Mouse (Mus musculus) bone marrow macrophage, adult 2 months (primary cell): Measurements from ENCODE around the gene Spock1.

Experiments used
- CTCF ChIP-seq: IDR thresholded peaks from 2 replicates; pipeline ENCODE4 v1.5.1; 2012; ENCODE audit warnings: low read depth, mild to moderate bottlenecking, low read length, moderate library complexity
- POLR2A ChIP-seq: IDR thresholded peaks from 2 replicates; pipeline ENCODE4 v1.6.1; 2012; ENCODE audit warnings: mild to moderate bottlenecking, low read depth, low read length, borderline replicate concordance

- TF ChIP-seq CTCF (no peak), POLR2A (no peak)
Measured at GRCm38 (mm10) chr13:57522319-57522718, 385.8 kb downstream of the Spock1 start.
